Mouse (Mus musculus) T-cell, adult 2 months (primary cell): Measurements from ENCODE around the gene Rnf34.

Experiments
- DNase-seq: peaks from one replicate; pipeline ENCODE4 v3.0.0; 2022; ENCODE audit warnings: low spot score

Gene Rnf34

GRCm38 (mm10) chr5:122900558-122901171 lies 50.8 kb downstream of the Rnf34 start:
- DNase-seq = no peak

GRCm38 (mm10) chr5:122901179-122901578 lies 51.3 kb downstream of the Rnf34 start:
- no peak for DNase-seq

GRCm38 (mm10) chr5:122901666-122902065 lies 51.8 kb downstream of the Rnf34 start:
- DNase-seq = no peak

GRCm38 (mm10) chr5:122902228-122902627 lies 52.4 kb downstream of the Rnf34 start:
- no peak for DNase-seq

GRCm38 (mm10) chr5:122903165-122903564 lies 53.3 kb downstream of the Rnf34 start:
- no peak for DNase-seq

GRCm38 (mm10) chr5:122907182-122907581 lies 57.3 kb downstream of the Rnf34 start:
- no peak for DNase-seq

GRCm38 (mm10) chr5:122908001-122908400 lies 58.2 kb downstream of the Rnf34 start:
- DNase-seq = no peak

- no peak for DNase-seq
These were observed 59.6 kb downstream of the Rnf34 start for GRCm38 (mm10) chr5:122909481-122909880.

- peak; percentile 6 for DNase-seq
These were observed 63.0 kb downstream of the Rnf34 start for GRCm38 (mm10) chr5:122912863-122913262.

GRCm38 (mm10) chr5:122916147-122916546 lies 66.3 kb downstream of the Rnf34 start:
- no peak for DNase-seq

- no peak for DNase-seq
These were observed 68.3 kb downstream of the Rnf34 start for GRCm38 (mm10) chr5:122917982-122918711.

GRCm38 (mm10) chr5:122920557-122920956 lies 70.7 kb downstream of the Rnf34 start:
- no peak for DNase-seq
